Mouse (Mus musculus) CH12.LX (cell line): ENCODE results near the gene Ube2b. TPM values are rescaled to one million over a fixed set of nuclear protein-coding genes. Genes with fewer than 3 reads are reported as not detected.

Experiments
- DNase-seq: peaks from one replicate; pipeline ENCODE4 v3.0.0-alpha.2; 2013; ENCODE audit errors: extremely low read depth
- H3K27ac ChIP-seq: 2 replicates; pipeline ENCODE4 v1.5.1; 2012; ENCODE audit warnings: low read depth, mild to moderate bottlenecking, control low read depth, moderate library complexity; ENCODE audit not compliant: insufficient read depth
- H3K27me3 ChIP-seq: replicated peaks from 2 replicates; pipeline ENCODE3; 2012; ENCODE audit warnings: inconsistent platforms
- H3K36me3 ChIP-seq, 2 experiments: replicated peaks in 1 of 2; 2 replicates each; pipeline versions ENCODE3 to v1.6.1; 2012; ENCODE audit warnings: inconsistent platforms in 1 of 2, low read length in 1 of 2, mild to moderate bottlenecking in 1 of 2, mixed read lengths in 1 of 2, moderate library complexity in 1 of 2; ENCODE audit not compliant: control insufficient read depth in 1 of 2, insufficient read depth in 1 of 2
- H3K4me1 ChIP-seq, 2 experiments: 2 replicates each; pipeline ENCODE4 v1.6.1; 2012; ENCODE audit warnings: inconsistent platforms in 1 of 2, moderate library complexity in 1 of 2; ENCODE audit not compliant: insufficient read depth in 2 of 2, control insufficient read depth in 1 of 2
- H3K4me2 ChIP-seq: 2 replicates; pipeline ENCODE4 v1.6.1; 2012; ENCODE audit warnings: low read depth, mild to moderate bottlenecking, control low read depth; ENCODE audit not compliant: poor library complexity, insufficient read depth, severe bottlenecking
- H3K4me3 ChIP-seq, 3 experiments: fragments of 150-350 bp in 1 of 3; sonication (generic) in 1 of 3; replicated peaks in 1 of 3; 2 replicates each; pipeline versions ENCODE3 to v1.5.1; 2011 to 2012; ENCODE audit warnings: low read depth in 2 of 3, low read length in 2 of 3, mild to moderate bottlenecking in 2 of 3, moderate library complexity in 2 of 3, control low read depth in 1 of 3, improper control_type of control experiment in 1 of 3, inconsistent platforms in 1 of 3, mixed read lengths in 1 of 3; ENCODE audit not compliant: poor library complexity in 1 of 3
- H3K79me2 ChIP-seq: replicated peaks from 2 replicates; pipeline ENCODE4 v1.6.1; 2012; ENCODE audit warnings: mild to moderate bottlenecking, moderate library complexity; ENCODE audit not compliant: control insufficient read depth, poor library complexity, insufficient read depth, severe bottlenecking; ENCODE audit errors: extremely low read depth
- H3K9ac ChIP-seq: 2 replicates; pipeline ENCODE4 v1.6.1; 2012; ENCODE audit warnings: low read depth, mild to moderate bottlenecking, control low read depth, moderate library complexity; ENCODE audit not compliant: insufficient read depth
- H3K9me3 ChIP-seq: replicated peaks from 2 replicates; pipeline ENCODE3; 2012; ENCODE audit warnings: low read length, inconsistent platforms, mixed read lengths
- BHLHE40 ChIP-seq: IDR thresholded peaks from 2 replicates; pipeline ENCODE4 v1.6.1; 2011; ENCODE audit warnings: mild to moderate bottlenecking, low read depth, low read length, improper control_type of control experiment
- CTCF ChIP-seq, 2 experiments: IDR thresholded peaks in 1 of 2; conservative IDR thresholded peaks in 1 of 2; 2 replicates each; pipeline ENCODE4 v1.5.1; 2011 to 2012; ENCODE audit warnings: low read depth in 2 of 2, low read length in 2 of 2, improper control_type of control experiment in 1 of 2, inconsistent platforms in 1 of 2, mild to moderate bottlenecking in 1 of 2, moderate library complexity in 1 of 2
- EP300 ChIP-seq: IDR thresholded peaks from 2 replicates; pipeline ENCODE4 v1.6.1; 2011; ENCODE audit warnings: low read length, improper control_type of control experiment
- ETS1 ChIP-seq: conservative IDR thresholded peaks from 2 replicates; pipeline ENCODE4 v1.6.1; 2012; ENCODE audit warnings: low read depth, mild to moderate bottlenecking, inconsistent platforms, low read length, improper control_type of control experiment, moderate library complexity
- GABPA ChIP-seq: IDR thresholded peaks from 2 replicates; pipeline ENCODE4 v1.6.1; 2012; ENCODE audit warnings: low read depth, low read length, improper control_type of control experiment, inconsistent platforms; ENCODE audit not compliant: insufficient replicate concordance
- IRF4 ChIP-seq: IDR thresholded peaks from 2 replicates; pipeline ENCODE4 v1.6.1; 2014; ENCODE audit warnings: low read depth, mild to moderate bottlenecking, inconsistent platforms, low read length, improper control_type of control experiment
- KAT2A ChIP-seq: IDR thresholded peaks from 2 replicates; pipeline ENCODE4 v1.6.1; 2012; ENCODE audit warnings: low read length, improper control_type of control experiment, inconsistent platforms; ENCODE audit not compliant: insufficient replicate concordance
- MAFK ChIP-seq: IDR thresholded peaks from 2 replicates; pipeline ENCODE4 v1.6.1; 2011; ENCODE audit warnings: low read length, improper control_type of control experiment; ENCODE audit not compliant: insufficient replicate concordance
- MAX ChIP-seq: IDR thresholded peaks from 2 replicates; pipeline ENCODE4 v1.6.1; 2011; ENCODE audit warnings: low read length, improper control_type of control experiment
- MAZ ChIP-seq: IDR thresholded peaks from 2 replicates; pipeline ENCODE4 v1.6.1; 2012; ENCODE audit warnings: low read depth, mild to moderate bottlenecking, inconsistent platforms, low read length, improper control_type of control experiment, moderate library complexity
- NRF1 ChIP-seq: IDR thresholded peaks from 2 replicates; pipeline ENCODE4 v1.6.1; 2014; ENCODE audit warnings: low read depth, mild to moderate bottlenecking, inconsistent platforms, low read length, improper control_type of control experiment, moderate library complexity
- PAX5 ChIP-seq: IDR thresholded peaks from 2 replicates; pipeline ENCODE4 v1.6.1; 2012; ENCODE audit warnings: low read length, inconsistent platforms, mixed read lengths
- POLR2AphosphoS2 ChIP-seq: IDR thresholded peaks from 2 replicates; pipeline ENCODE4 v1.6.1; 2011; ENCODE audit warnings: low read depth, low read length, improper control_type of control experiment
- SIN3A ChIP-seq: IDR thresholded peaks from 2 replicates; pipeline ENCODE4 v1.6.1; 2012; ENCODE audit warnings: low read length, improper control_type of control experiment, inconsistent platforms
- SMC3 ChIP-seq: IDR thresholded peaks from 2 replicates; pipeline ENCODE4 v1.6.1; 2011; ENCODE audit warnings: low read depth, low read length, improper control_type of control experiment
- TCF12 ChIP-seq: IDR thresholded peaks from 2 replicates; pipeline ENCODE4 v1.6.1; 2014; ENCODE audit warnings: low read depth, mild to moderate bottlenecking, inconsistent platforms, low read length, improper control_type of control experiment
- USF2 ChIP-seq: conservative IDR thresholded peaks from 2 replicates; pipeline ENCODE4 v1.6.1; 2011; ENCODE audit warnings: low read depth, low read length, improper control_type of control experiment
- ZKSCAN1 ChIP-seq: IDR thresholded peaks from 2 replicates; pipeline ENCODE4 v1.6.1; 2012; ENCODE audit warnings: low read depth, inconsistent platforms, low read length, improper control_type of control experiment, borderline replicate concordance
- ZNF384 ChIP-seq: IDR thresholded peaks from 2 replicates; pipeline ENCODE4 v1.6.1; 2012; ENCODE audit warnings: low read depth, low read length, improper control_type of control experiment, inconsistent platforms
- dilution Hi-C: fragments of 300-500 bp; cut with MboI; formaldehyde crosslinking; loops from 2 replicates; pipeline ENCODE4 v1.14.3; 2020; ENCODE audit warnings: low sequenced_read_pairs; ENCODE audit not compliant: extremely low pct_unique_long_range_greater_than_20kb, extremely low pct_ligation_motif_present
- in situ Hi-C: fragments of 300-500 bp; cut with MboI; formaldehyde crosslinking; loops from 3 replicates; pipeline ENCODE4 v1.14.3; 2019; ENCODE audit warnings: low sequenced_read_pairs, low pct_ligation_motif_present, low pct_unique_long_range_greater_than_20kb, mixed read lengths
- polyA plus RNA-seq: library from polyadenylated mRNA; unstranded; fragments of >175 nt; gene quantifications from 2 replicates; pipeline ENCODE4 v1.2.1, GENCODE M21; 2012; ENCODE audit warnings: low read depth; ENCODE audit not compliant: insufficient read length
- total RNA-seq, 2 experiments: library from RNA; depleted of rRNA; stranded (reverse); fragments of 300-350 nt in 1 of 2; fragments of >200 nt in 1 of 2; gene quantifications; 2 replicates each; pipeline ENCODE4 v1.2.3; 2012 to 2014

Ube2b gene
- total and polyA plus RNA-seq, 3 experiments = 76.7 to 278 (median 230) TPM

DNA sequence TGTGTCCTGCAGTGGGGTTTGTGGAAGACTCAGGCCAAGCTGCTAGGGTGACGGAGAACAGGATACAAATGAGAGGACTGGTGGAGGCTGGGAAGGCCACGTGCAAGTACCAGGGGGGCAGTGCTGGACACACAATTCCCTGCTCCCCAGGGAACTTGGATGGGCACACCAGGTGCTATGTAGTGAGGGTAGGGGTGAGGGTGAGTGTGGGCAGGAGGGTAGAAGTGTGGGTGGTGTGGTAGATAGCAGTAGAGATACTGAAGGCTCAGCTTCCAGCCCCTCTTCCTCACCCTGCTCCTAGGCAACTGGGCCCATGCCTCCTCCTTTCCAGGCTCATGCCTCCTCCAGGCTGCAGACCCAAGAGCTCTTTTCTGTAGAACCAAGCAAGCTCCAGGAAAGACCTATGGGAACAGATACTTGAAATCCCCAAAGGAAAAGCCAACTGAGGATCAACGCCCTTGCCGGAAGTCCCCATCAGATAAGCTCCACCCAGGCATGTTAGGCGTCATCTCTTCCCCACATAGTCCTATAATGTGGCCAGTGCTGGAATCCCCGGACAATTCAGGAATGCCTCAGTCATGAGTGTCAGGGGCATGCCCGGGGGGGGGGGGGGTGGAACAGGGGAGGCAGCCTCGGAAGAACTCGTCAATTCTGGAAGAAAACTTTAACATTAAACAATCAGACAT is 51.3 kb downstream of the Ube2b start:
- no peak for DNase-seq
- Histone ChIP-seq H3K27ac (no peak overlapping the region), H3K79me2 (no peaks in the 10 kb centered on the region), H3K36me3 (no peaks in the 10 kb centered on the region), H3K4me1 (peaks cover 0 to 17% of the 10 kb centered on the region in 2 experiments; a peak in 2 of 4 replicates), H3K4me2 (no peak overlapping the region), H3K27me3 (peaks cover 39% of the 10 kb centered on the region), H3K9me3 (no peaks in the 10 kb centered on the region), H3K4me3 (no peak overlapping the region), H3K9ac (no peak overlapping the region)
- TF ChIP-seq POLR2AphosphoS2 (no peak), USF2 (no peak), EP300 (no peak), ZNF384 (no peak), MAZ (no peak), TCF12 (no peak), ETS1 (no peak), SMC3 (no peak), SIN3A (no peak), NRF1 (no peak), MAFK (no peak), KAT2A (no peak), MAX (no peak), ZKSCAN1 (no peak), BHLHE40 (no peak), PAX5 (no peak)
- in situ Hi-C loops (no loop called here), dilution Hi-C loops (no loop called here)

DNA sequence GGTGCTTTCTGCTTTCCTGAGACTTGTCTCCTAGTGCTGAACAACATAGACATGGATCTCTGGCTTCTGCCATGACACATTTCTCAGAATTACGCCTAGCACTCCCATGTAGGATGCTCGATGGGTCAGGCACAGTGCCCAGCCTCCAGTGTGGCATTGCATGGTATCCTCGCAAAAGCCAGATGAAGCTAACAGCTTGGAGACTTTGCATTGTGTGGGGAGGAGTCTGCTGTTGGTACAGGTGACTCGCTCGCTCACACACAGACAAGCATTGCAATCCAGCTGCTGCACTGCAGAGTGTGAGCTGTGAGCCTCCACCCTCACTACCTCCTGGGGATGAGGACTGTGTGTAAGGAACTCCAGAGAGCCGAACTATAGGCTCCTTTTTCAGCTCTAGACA is 54.4 kb downstream of the Ube2b start:
- H3K27me3 ChIP-seq = peaks cover 48% of the 10 kb centered on the region

More for the DNA sequence above, 54.4 kb downstream of the Ube2b start:
- H3K4me2 ChIP-seq = no peak overlapping the region
- in situ Hi-C loops (no loop called here), dilution Hi-C loops (no loop called here)
- H3K9me3 ChIP-seq = peaks cover 4% of the 10 kb centered on the region
- H3K36me3 ChIP-seq = no peaks in the 10 kb centered on the region
- DNase-seq = no peak
- H3K4me1 ChIP-seq = peaks cover 17 to 39% of the 10 kb centered on the region in 2 experiments
- H3K9ac ChIP-seq = no peak overlapping the region
- TF ChIP-seq GABPA (no peak), IRF4 (no peak), CTCF (conservative IDR thresholded peaks at IDR 0.05 in 1 of 2, IDR thresholded peaks at IDR 0.05 in 1 of 2; ENCODE audit: low read depth in 2 of 2, low read length in 2 of 2) (no peak), ZNF384 (no peak), USF2 (no peak)
- H3K27ac ChIP-seq = no peak overlapping the region
- H3K4me3 ChIP-seq = no peak overlapping the region
- H3K79me2 ChIP-seq = no peaks in the 10 kb centered on the region
